In genomic region chr6:113661353-113662241, GRCm38 (mm10) we compare ENCODE assay signal across 9 mouse cellular contexts. TPM values are rescaled to one million over a fixed set of nuclear protein-coding genes. Genes with fewer than 3 reads are reported as not detected.
DNase-seq lines count a peak whose midpoint lies in the region; ATAC-seq lines count a peak whose summit lies in the region.
"Had no signal": no experiment of that assay in that cellular context is flagged by ENCODE, and none has a peak within 500 bp of the region (broad histone marks: within the 10 kb centered on the region; RNA-seq: fewer than 3 reads in every experiment).

No protein-coding gene starts in this region.

- H3K4me1 ChIP-seq in brown adipose tissue, adult 24 weeks (ENCODE audit: control insufficient read depth, insufficient read depth, insufficient read length, low read length), result peaks cover 55% of the 10 kb centered on the region

- DNase-seq in gastrocnemius, postnatal 10 days, result peak; percentile 47
- DNase-seq in gastrocnemius, postnatal 4 days (ENCODE audit: low spot score in 2 of 2), result no peak
- DNase-seq in CD4-positive, CD25-positive, alpha-beta regulatory T cell, adult 2 months (ENCODE audit: low read depth, low spot score), result peak; percentile 80
- peak; percentile 84 to 90 for DNase-seq in kidney, adult 8-10 months
- no peak for DNase-seq in frontal cortex, postnatal 10 days (ENCODE audit: low spot score in 2 of 2)
- no peak for DNase-seq in frontal cortex, postnatal 25 days (ENCODE audit: low spot score in 2 of 2)

- no peak overlapping the region for H3K4me3 ChIP-seq in brown adipose tissue, adult 24 weeks (ENCODE audit: insufficient read depth, low read depth, low read length)

- ATAC-seq in megakaryocyte, adult 5-6 weeks (ENCODE audit: poor library complexity, severe bottlenecking), result peak; percentile 35

- H3K27ac ChIP-seq in brown adipose tissue, adult 24 weeks (replicated peaks; ENCODE audit: low read depth, low read length), result peak overlapping the region; percentile 91

RNA-seq across cellular contexts. Expression of gene Irak2, which starts 23.3 kb away (rescaled TPM):
- 1 to 10 TPM; 6.3 to 7.2 TPM for total RNA-seq in gastrocnemius, postnatal 10 days (2021)
- 10 to 100 TPM in 1 of 2 experiments, 1 to 10 TPM in 1; 9.5 to 10.7 TPM for total RNA-seq in gastrocnemius, postnatal 4 days (2021)
- 18.9 and 19.7 TPM in 2 replicates for polyA plus RNA-seq in brown adipose tissue, adult 24 weeks (2012; ENCODE audit: insufficient read depth, insufficient read length, missing spikeins)
- 22.5 and 25.3 TPM in 2 replicates for total RNA-seq in megakaryocyte, adult 5-6 weeks (2015)
- total RNA-seq in megakaryocyte, adult 5-6 weeks (2017), result 63.1 and 83.2 TPM in 2 replicates

RNA-seq across cellular contexts. Expression of gene Tatdn2, which starts 35.3 kb away (rescaled TPM):
- total RNA-seq in gastrocnemius, postnatal 10 days (2021), result 10 to 100 TPM; 36.1 to 37.8 TPM
- 10 to 100 TPM; 39.9 to 45.0 TPM for total RNA-seq in gastrocnemius, postnatal 4 days (2021)
- polyA plus RNA-seq in brown adipose tissue, adult 24 weeks (2012; ENCODE audit: insufficient read depth, insufficient read length, missing spikeins), result 18.0 and 29.7 TPM in 2 replicates
- 22.5 and 23.2 TPM in 2 replicates for total RNA-seq in megakaryocyte, adult 5-6 weeks (2015)
- 107 and 126 TPM in 2 replicates for total RNA-seq in megakaryocyte, adult 5-6 weeks (2017)

RNA-seq across cellular contexts. Expression of gene Vhl, which starts 37.8 kb away (rescaled TPM):
- 10 to 100 TPM; 10.1 to 13.4 TPM for total RNA-seq in gastrocnemius, postnatal 10 days (2021)
- total RNA-seq in gastrocnemius, postnatal 4 days (2021), result 10 to 100 TPM; 16.1 to 20.1 TPM
- 13.2 and 15.0 TPM in 2 replicates for polyA plus RNA-seq in brown adipose tissue, adult 24 weeks (2012; ENCODE audit: insufficient read depth, insufficient read length, missing spikeins)
- 38.3 and 39.8 TPM in 2 replicates for total RNA-seq in megakaryocyte, adult 5-6 weeks (2015)
- 24.1 and 28.0 TPM in 2 replicates for total RNA-seq in megakaryocyte, adult 5-6 weeks (2017)

RNA-seq across cellular contexts. Expression of gene Brk1, which starts 57.0 kb away (rescaled TPM):
- 10 to 100 TPM; 64.2 to 66.3 TPM for total RNA-seq in gastrocnemius, postnatal 10 days (2021)
- 10 to 100 TPM; 96.6 to 98.6 TPM for total RNA-seq in gastrocnemius, postnatal 4 days (2021)
- polyA plus RNA-seq in brown adipose tissue, adult 24 weeks (2012; ENCODE audit: insufficient read depth, insufficient read length, missing spikeins), result 158 and 192 TPM in 2 replicates
- 364 and 398 TPM in 2 replicates for total RNA-seq in megakaryocyte, adult 5-6 weeks (2015)
- 185 and 211 TPM in 2 replicates for total RNA-seq in megakaryocyte, adult 5-6 weeks (2017)

RNA-seq across cellular contexts. Expression of gene Ghrl, which starts 58.1 kb away (rescaled TPM):
- not detected for total RNA-seq in gastrocnemius, postnatal 10 days (2021)
- total RNA-seq in gastrocnemius, postnatal 4 days (2021), result not detected
- polyA plus RNA-seq in brown adipose tissue, adult 24 weeks (2012; ENCODE audit: insufficient read depth, insufficient read length, missing spikeins), result not detected in 2 replicates
- total RNA-seq in megakaryocyte, adult 5-6 weeks (2015), result 1.1 and 4.4 TPM in 2 replicates
- total RNA-seq in megakaryocyte, adult 5-6 weeks (2017), result 0.26 TPM in 1 of 2 replicates, not detected in the other
- total RNA-seq: heart, postnatal 36 days had no signal

Comparison
In these comparisons a context has a peak if more than half of its experiments do, and no peak if none do; other contexts are left out.
1. DNase-seq: peak in gastrocnemius, postnatal 10 days (single experiment), CD4-positive, CD25-positive, alpha-beta regulatory T cell, adult 2 months (single experiment) and kidney, adult 8-10 months (2 of 2); none in gastrocnemius, postnatal 4 days (0 of 2), frontal cortex, postnatal 10 days (0 of 2) and frontal cortex, postnatal 25 days (0 of 2).